Mouse (Mus musculus): ENCODE results near the gene Sms.

The Sms gene

GRCm38 (mm10) chrX:157449000-157449399, 43.1 kb downstream of the Sms start:
- DNase-seq (ENCODE audit: low read depth) = no peak

GRCm38 (mm10) chrX:157447431-157447830, 44.7 kb downstream of the Sms start:
- DNase-seq (ENCODE audit: low read depth) = no peak

- DNase-seq (ENCODE audit: low read depth) = no peak
Measured at GRCm38 (mm10) chrX:157434768-157435167, 57.3 kb downstream of the Sms start.

GRCm38 (mm10) chrX:157419451-157419850, 72.6 kb downstream of the Sms start:
- DNase-seq (ENCODE audit: low read depth) = no peak

GRCm38 (mm10) chrX:157415212-157415611, 76.9 kb downstream of the Sms start, which contains the start of gene Phex:
Gene Phex (minus strand): TSS chrX:157415312.
- no peak for DNase-seq (ENCODE audit: low read depth)

GRCm38 (mm10) chrX:157404919-157405318, 87.2 kb downstream of the Sms start:
- no peak for DNase-seq (ENCODE audit: low read depth)
